In genomic region chr6:90606538-90606937, GRCm38 (mm10) we compare ENCODE assay signal across 9 mouse cellular contexts. TPM values are rescaled to one million over a fixed set of nuclear protein-coding genes. Genes with fewer than 3 reads are reported as not detected.
DNase-seq lines count a peak whose midpoint lies in the region; ATAC-seq lines count a peak whose summit lies in the region.
"Had no signal": no experiment of that assay in that cellular context is flagged by ENCODE, and none has a peak within 500 bp of the region (broad histone marks: within the 10 kb centered on the region; RNA-seq: fewer than 3 reads in every experiment).

No protein-coding gene starts in this region.

- 0 out of 2 replicates have a peak, but pooled peaks cover 2% of the 10 kb centered on the region for H3K4me1 ChIP-seq in forebrain, embryonic 11.5 days (replicated peaks; ENCODE audit: control insufficient read depth, insufficient read depth, low read length)
- H3K4me1 ChIP-seq in forebrain, embryonic 13.5 days: peaks cover 5% of the 10 kb centered on the region; the same call in 1 of the 2 replicates

- H3K4me3 ChIP-seq in forebrain, embryonic 11.5 days (ENCODE audit: low read depth, low read length): no peak overlapping the region
- H3K4me3 ChIP-seq in forebrain, embryonic 13.5 days: no peak overlapping the region

- intact Hi-C loops in gastrocnemius, postnatal 14 days (cut with DNase I; ENCODE audit: low total_unique reads): no loop called here

- no peaks in the 10 kb centered on the region for H3K9me3 ChIP-seq in forebrain, embryonic 11.5 days (ENCODE audit: control insufficient read depth, low read length)
- H3K9me3 ChIP-seq in forebrain, embryonic 13.5 days (replicated peaks): no peaks in the 10 kb centered on the region

- peak; percentile 83 for DNase-seq in forebrain, embryonic 11.5 days (ENCODE audit: low spot score)
- peak; percentile 88 for DNase-seq in ES-CJ7 (ENCODE audit: low read depth, low spot score)
- DNase-seq in cerebellum, adult 18-20 months: peak; percentile 68 to 74
- DNase-seq in gastrocnemius, postnatal 14 days: peak; percentile 55
- peak; percentile 45 for DNase-seq in large intestine, adult 2 months (ENCODE audit: low read depth, low spot score)
- peak; percentile 73 for DNase-seq in lung, postnatal 10 days
- DNase-seq in spleen, adult 18-20 months: peak; percentile 44 to 70

- no peaks in the 10 kb centered on the region for H3K36me3 ChIP-seq in forebrain, embryonic 11.5 days (ENCODE audit: control insufficient read depth, insufficient read depth, low read length)
- no peaks in the 10 kb centered on the region for H3K36me3 ChIP-seq in forebrain, embryonic 13.5 days (ENCODE audit: poor library complexity, severe bottlenecking)

- H3K27me3 ChIP-seq in forebrain, embryonic 11.5 days (ENCODE audit: control insufficient read depth, insufficient read depth, low read length): peaks cover 5% of the 10 kb centered on the region; the same call in 1 of the 2 replicates
- H3K27me3 ChIP-seq in forebrain, embryonic 13.5 days: peaks cover 11% of the 10 kb centered on the region

- WGBS in forebrain, embryonic 11.5 days: 18% methylated on average over 7 of the region's 7 CpGs
- WGBS in forebrain, embryonic 13.5 days: 26% methylated on average over 7 of the region's 7 CpGs
- WGBS in large intestine, adult 2 months: 33% methylated on average over 7 of the region's 7 CpGs

- H3K4me2 ChIP-seq in forebrain, embryonic 11.5 days (ENCODE audit: low read depth, low read length, severe bottlenecking): no peak overlapping the region
- H3K4me2 ChIP-seq in forebrain, embryonic 13.5 days: no peak overlapping the region

- no peak overlapping the region for H3K9ac ChIP-seq in forebrain, embryonic 11.5 days (ENCODE audit: low read length)
- no peak overlapping the region for H3K9ac ChIP-seq in forebrain, embryonic 13.5 days

- no peak overlapping the region for H3K27ac ChIP-seq in forebrain, embryonic 11.5 days (ENCODE audit: low read depth, low read length)
- no peak overlapping the region for H3K27ac ChIP-seq in forebrain, embryonic 13.5 days
- H3K27ac ChIP-seq: macrophage had no signal

- ATAC-seq in forebrain, embryonic 11.5 days (replicated peaks; ENCODE audit: low FRiP score): no peak
- ATAC-seq in forebrain, embryonic 13.5 days: no peak

RNA-seq across cellular contexts. Expression of gene Slc41a3, which starts 2.0 kb away (rescaled TPM):
- polyA plus RNA-seq in forebrain, embryonic 11.5 days (2014; fragmentation: Nextera tagmentation; extraction: Ambion mirVana): 2.2 and 2.4 TPM in 2 replicates
- 1.7 and 1.9 TPM in 2 replicates for polyA plus RNA-seq in forebrain, embryonic 13.5 days (2015; fragmentation: Nextera tagmentation; extraction: Ambion mirVana)
- total RNA-seq in gastrocnemius, postnatal 14 days (2021): 10 to 100 TPM; 60.0 to 61.8 TPM
- 11.0 and 11.2 TPM in 2 replicates for polyA plus RNA-seq in large intestine, adult 2 months (2012; rRNA removed)
